Mouse (Mus musculus) lung, adult 2 months (tissue): ENCODE measurements at regions not wholly inside any gene's neighbourhood (a gene's known extent, or its start where the extent isn't known, plus 50 kb on each side); places are given as distances from the start of the nearest gene placed in this dataset.
A peak's percentile ranks its signal among the peaks of the same experiment; 100 is the strongest.
"Not testable (repeated sequence)": the region's sequence is repeated elsewhere in the genome, so short reads cannot be mapped to it uniquely, and the experiment has no call there.

Source experiments
- CTCF ChIP-seq: fragments of 200-500 bp; IDR thresholded peaks from 2 replicates; pipeline ENCODE4 v1.5.1; 2011; ENCODE audit warnings: mild to moderate bottlenecking, low read length, control low read depth; ENCODE audit not compliant: insufficient read depth
- POLR2A ChIP-seq: fragments of 200-500 bp; IDR thresholded peaks from 2 replicates; pipeline ENCODE4 v1.6.1; 2011; ENCODE audit warnings: low read depth, mild to moderate bottlenecking, control low read depth, low read length, borderline replicate concordance; ENCODE audit errors: extremely low read depth

DNA sequence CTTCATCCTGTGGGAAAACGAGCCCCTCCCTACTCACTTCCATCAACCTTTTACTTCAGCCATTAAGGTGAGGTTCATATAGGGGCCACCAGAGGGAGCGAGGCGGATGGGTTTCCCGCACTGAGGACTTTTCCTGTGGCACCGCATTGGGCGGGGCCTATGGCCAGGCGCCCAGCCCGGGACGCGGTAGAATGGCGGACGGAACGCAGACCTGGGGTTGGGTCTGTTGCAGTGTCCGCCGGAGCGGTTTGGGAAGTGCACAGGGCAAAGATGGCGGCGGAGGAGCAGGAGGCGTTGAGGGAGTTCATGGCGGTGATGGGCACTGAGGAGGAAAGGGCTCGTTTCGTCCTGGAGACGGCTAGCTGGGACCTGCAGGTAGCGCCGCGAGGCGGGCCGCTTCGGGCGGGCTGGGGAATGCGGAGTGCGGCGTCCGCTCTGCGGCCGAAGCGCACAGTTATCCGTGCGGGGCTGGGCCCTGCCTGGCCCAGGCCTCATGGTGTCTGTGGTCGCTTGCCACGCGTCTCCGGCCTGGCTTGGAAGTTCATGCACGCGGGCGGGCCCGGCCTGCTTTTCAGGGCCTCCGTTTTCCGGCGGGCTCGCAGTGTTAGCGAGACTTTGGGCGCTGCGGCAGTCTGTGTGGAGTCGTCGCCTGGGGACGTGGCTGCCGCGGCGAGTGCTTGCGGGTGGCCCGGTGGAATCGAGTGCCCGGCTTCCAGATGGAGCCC is 64.5 kb upstream of the Gm21119 start:
- TF ChIP-seq CTCF = peak; percentile 43
- not testable (repeated sequence) for TF ChIP-seq POLR2A
